Mouse (Mus musculus) limb, embryonic 10.5 days (tissue): ENCODE data around the gene Arhgef17. TPM values are rescaled to one million over a fixed set of nuclear protein-coding genes. Genes with fewer than 3 reads are reported as not detected.

Experiments
- DNase-seq: peaks from one replicate; pipeline ENCODE4 v3.0.0-alpha.2; 2017; ENCODE audit warnings: low spot score
- H3K27ac ChIP-seq: fragments of 300-500 bp; sonication (generic); 2 replicates; pipeline ENCODE4 v1.5.1; 2016; ENCODE audit warnings: mild to moderate bottlenecking
- H3K27me3 ChIP-seq: fragments of 300-500 bp; sonication (generic); 2 replicates; pipeline ENCODE4 v1.6.1; 2016; ENCODE audit warnings: low read depth, mild to moderate bottlenecking; ENCODE audit not compliant: poor library complexity, severe bottlenecking
- H3K36me3 ChIP-seq: fragments of 300-500 bp; sonication (generic); 2 replicates; pipeline ENCODE4 v1.6.1; 2016; ENCODE audit warnings: mild to moderate bottlenecking, moderate library complexity
- H3K4me1 ChIP-seq: fragments of 300-500 bp; sonication (generic); 2 replicates; pipeline ENCODE4 v1.6.1; 2016
- H3K4me3 ChIP-seq: fragments of 300-500 bp; sonication (generic); 2 replicates; pipeline ENCODE4 v1.5.1; 2016; ENCODE audit warnings: mild to moderate bottlenecking, moderate library complexity
- H3K9me3 ChIP-seq: fragments of 300-500 bp; sonication (generic); replicated peaks from 2 replicates; pipeline ENCODE4 v1.6.1; 2016; ENCODE audit warnings: mild to moderate bottlenecking
- WGBS: fragments of 180-500 bp; shearing (Covaris S2); methylation state at CpG from one replicate; pipeline ENCODE4 v1.1.7; 2016; 5-methylcytosine and 5-hydroxymethylcytosine counted together
- polyA plus RNA-seq: library from polyadenylated mRNA; unstranded; fragments of >200 nt; fragmentation: Nextera tagmentation; extraction: Ambion mirVana; gene quantifications from 2 replicates; pipeline ENCODE4 v1.2.1, GENCODE M21; 2016

Gene Arhgef17
- polyA plus RNA-seq, 1 experiment from 2014 or later = 11.0 TPM

- Histone ChIP-seq H3K9me3 (no peaks in the 10 kb centered on the region), H3K27me3 (no peaks in the 10 kb centered on the region), H3K4me3 (no peak overlapping the region), H3K27ac (peak overlapping the region; percentile 40; the same call in 1 of the 2 replicates), H3K36me3 (peaks cover 100% of the 10 kb centered on the region), H3K4me1 (peaks cover 14% of the 10 kb centered on the region)
- no peak for DNase-seq
- 90% methylated on average over 9 of the region's 9 CpGs for WGBS
Measured at GRCm38 (mm10) chr7:100876771-100877170, 55.1 kb downstream of the Arhgef17 start.

- no peaks in the 10 kb centered on the region for H3K27me3 ChIP-seq
- no peak for DNase-seq
- peak overlapping the region; percentile 40; the same call in 1 of the 2 replicates for H3K27ac ChIP-seq
- H3K36me3 ChIP-seq = peaks cover 100% of the 10 kb centered on the region
- H3K9me3 ChIP-seq = no peaks in the 10 kb centered on the region
- no peak overlapping the region for H3K4me3 ChIP-seq
- WGBS = 92% methylated on average over 13 of the region's 13 CpGs
- H3K4me1 ChIP-seq = peaks cover 14% of the 10 kb centered on the region
Measured at GRCm38 (mm10) chr7:100876293-100876692, 55.6 kb downstream of the Arhgef17 start.

GRCm38 (mm10) chr7:100875822-100876221 is 56.1 kb downstream of the Arhgef17 start:
- Histone ChIP-seq H3K4me3 (no peak overlapping the region), H3K36me3 (peaks cover 100% of the 10 kb centered on the region), H3K9me3 (no peaks in the 10 kb centered on the region), H3K4me1 (peaks cover 14% of the 10 kb centered on the region), H3K27ac (no peak overlapping the region), H3K27me3 (no peaks in the 10 kb centered on the region)
- WGBS = 73% methylated on average over 1 of the region's 1 CpGs
- no peak for DNase-seq

DNA sequence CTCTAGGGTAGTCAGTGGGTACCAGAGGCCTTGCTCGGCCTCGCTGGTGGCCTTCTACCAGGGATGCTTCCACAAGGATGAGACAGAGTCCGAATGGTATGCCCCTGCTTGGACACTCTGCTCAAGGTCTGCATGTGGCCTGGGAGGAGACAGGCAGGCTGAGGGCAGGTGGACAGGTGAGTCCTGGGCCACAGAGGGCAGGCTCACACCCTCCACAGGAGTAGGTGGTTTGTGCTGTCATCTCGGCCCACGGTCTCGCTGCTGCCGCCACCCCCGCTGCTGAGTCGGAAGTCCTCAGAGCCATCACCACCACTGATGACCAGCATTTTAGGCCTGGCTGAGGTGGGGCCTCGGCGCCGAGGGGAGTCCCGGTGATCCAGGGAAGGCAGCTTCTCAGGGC is 58.7 kb downstream of the Arhgef17 start:
- DNase-seq = no peak
- Histone ChIP-seq H3K4me1 (peaks cover 11% of the 10 kb centered on the region), H3K4me3 (no peak overlapping the region), H3K27me3 (no peaks in the 10 kb centered on the region), H3K27ac (no peak overlapping the region), H3K9me3 (no peaks in the 10 kb centered on the region), H3K36me3 (peaks cover 75% of the 10 kb centered on the region)
- 91% methylated on average over 13 of the region's 13 CpGs for WGBS

- Histone ChIP-seq H3K36me3 (peaks cover 62% of the 10 kb centered on the region), H3K9me3 (no peaks in the 10 kb centered on the region), H3K27me3 (no peaks in the 10 kb centered on the region), H3K4me1 (peaks cover 11% of the 10 kb centered on the region), H3K4me3 (no peak overlapping the region), H3K27ac (no peak overlapping the region)
- no peak for DNase-seq
- WGBS = 89% methylated on average over 5 of the region's 5 CpGs
Measured at GRCm38 (mm10) chr7:100871892-100872291, 60.0 kb downstream of the Arhgef17 start.

DNA sequence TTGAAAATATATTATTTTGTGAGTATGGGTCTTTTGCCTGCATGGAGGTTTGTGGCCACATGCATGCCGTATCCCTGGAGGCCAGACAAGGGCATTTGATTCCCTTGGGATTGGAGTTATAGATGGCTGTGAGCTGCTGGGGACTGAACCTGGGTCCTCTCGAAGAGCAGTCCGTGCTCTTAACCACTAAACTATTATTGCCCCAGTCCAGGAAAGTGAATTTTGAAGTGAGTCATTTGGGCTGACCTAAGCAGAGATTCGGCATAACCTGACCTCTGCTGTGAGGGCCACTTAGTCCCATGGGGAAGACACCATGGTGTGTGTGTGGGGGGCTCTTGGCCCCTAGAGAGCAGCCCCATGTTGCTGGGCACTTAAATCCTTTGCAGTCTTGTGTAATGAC is 60.6 kb downstream of the Arhgef17 start:
- Histone ChIP-seq H3K27me3 (no peaks in the 10 kb centered on the region), H3K27ac (no peak overlapping the region), H3K9me3 (no peaks in the 10 kb centered on the region), H3K36me3 (peaks cover 57% of the 10 kb centered on the region), H3K4me1 (peaks cover 11% of the 10 kb centered on the region), H3K4me3 (no peak overlapping the region)
- DNase-seq = no peak
- WGBS = 89% methylated on average over 4 of the region's 4 CpGs

GRCm38 (mm10) chr7:100869877-100870629 is 61.9 kb downstream of the Arhgef17 start:
- Histone ChIP-seq H3K9me3 (no peaks in the 10 kb centered on the region), H3K4me1 (peaks cover 8% of the 10 kb centered on the region; the same call in 1 of the 2 replicates), H3K27ac (no peak overlapping the region), H3K36me3 (peaks cover 44% of the 10 kb centered on the region), H3K4me3 (no peak overlapping the region), H3K27me3 (no peaks in the 10 kb centered on the region)
- no peak for DNase-seq
- 92% methylated on average over 8 of the region's 8 CpGs for WGBS

DNA sequence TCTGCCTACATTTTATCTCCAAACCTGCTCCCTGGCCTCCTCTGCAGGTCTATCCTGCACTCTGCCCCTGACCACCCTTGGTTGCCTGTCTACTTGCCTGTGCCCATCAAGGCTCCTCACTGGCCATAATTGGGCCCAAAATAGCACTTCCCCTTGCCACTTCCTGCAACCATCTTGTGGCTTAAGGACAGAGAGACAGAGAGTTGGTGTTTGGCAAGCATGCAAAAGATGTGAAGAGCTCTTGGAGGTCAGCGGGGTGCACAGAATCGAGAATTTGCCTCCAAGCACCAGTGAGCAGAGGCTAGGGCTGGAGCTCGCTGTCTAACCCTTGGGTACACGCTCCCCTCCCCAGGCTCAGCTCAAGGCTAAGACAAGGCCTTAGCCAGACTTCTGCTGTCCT is 63.4 kb downstream of the Arhgef17 start:
- Histone ChIP-seq H3K36me3 (peaks cover 29% of the 10 kb centered on the region), H3K27me3 (no peaks in the 10 kb centered on the region), H3K4me1 (peaks cover 8% of the 10 kb centered on the region; the same call in 1 of the 2 replicates), H3K27ac (no peak overlapping the region), H3K9me3 (no peaks in the 10 kb centered on the region), H3K4me3 (no peak overlapping the region)
- 75% methylated on average over 4 of the region's 4 CpGs for WGBS
- DNase-seq = no peak

GRCm38 (mm10) chr7:100867561-100867960 is 64.3 kb downstream of the Arhgef17 start:
- DNase-seq = no peak
- Histone ChIP-seq H3K4me3 (no peak overlapping the region), H3K4me1 (peaks cover 12% of the 10 kb centered on the region), H3K36me3 (peaks cover 19% of the 10 kb centered on the region), H3K27me3 (no peaks in the 10 kb centered on the region), H3K27ac (0 out of 2 replicates have a peak overlapping the region, but pooled peaks have one; percentile 25), H3K9me3 (no peaks in the 10 kb centered on the region)
- WGBS = 43% methylated on average over 2 of the region's 2 CpGs

GRCm38 (mm10) chr7:100866675-100867074 is 65.2 kb downstream of the Arhgef17 start:
- Histone ChIP-seq H3K27me3 (no peaks in the 10 kb centered on the region), H3K36me3 (peaks cover 10% of the 10 kb centered on the region), H3K4me3 (no peak overlapping the region), H3K4me1 (peaks cover 21% of the 10 kb centered on the region), H3K27ac (no peak overlapping the region), H3K9me3 (no peaks in the 10 kb centered on the region)
- 16% methylated on average over 3 of the region's 3 CpGs for WGBS
- DNase-seq = peak; percentile 81

- H3K27me3 ChIP-seq = no peaks in the 10 kb centered on the region
- peak; percentile 98 for DNase-seq
- H3K27ac ChIP-seq = peak within 1 kb of the TSS; percentile 89
- peak within 1 kb of the TSS; percentile 69 for H3K4me3 ChIP-seq
- WGBS = under 1% methylated on average over 91 of the region's 91 CpGs
- peaks cover 52% of the 10 kb centered on the region for H3K4me1 ChIP-seq
- no peaks in the 10 kb centered on the region for H3K9me3 ChIP-seq
- H3K36me3 ChIP-seq = peaks cover 6% of the 10 kb centered on the region; the same call in 1 of the 2 replicates
Measured at GRCm38 (mm10) chr7:100862828-100863638, 68.9 kb downstream of the Arhgef17 start, which contains the start of gene Relt. TSS of gene Relt (minus strand) at chr7:100863446.

- Histone ChIP-seq H3K4me1 (peaks cover 59% of the 10 kb centered on the region), H3K27me3 (no peaks in the 10 kb centered on the region), H3K9me3 (no peaks in the 10 kb centered on the region), H3K36me3 (peaks cover 6% of the 10 kb centered on the region; the same call in 1 of the 2 replicates), H3K4me3 (peak overlapping the region; percentile 69), H3K27ac (peak overlapping the region; percentile 89)
- 6% methylated on average over 4 of the region's 4 CpGs for WGBS
- DNase-seq = no peak
Measured at GRCm38 (mm10) chr7:100862353-100862752, 69.6 kb downstream of the Arhgef17 start.

- no peaks in the 10 kb centered on the region for H3K27me3 ChIP-seq
Measured at GRCm38 (mm10) chr7:100861209-100861608, 70.7 kb downstream of the Arhgef17 start.

More at GRCm38 (mm10) chr7:100861209-100861608, 70.7 kb downstream of the Arhgef17 start:
- H3K27ac ChIP-seq = no peak overlapping the region
- H3K4me1 ChIP-seq = peaks cover 62% of the 10 kb centered on the region
- H3K4me3 ChIP-seq = no peak overlapping the region
- H3K36me3 ChIP-seq = peaks cover 6% of the 10 kb centered on the region; the same call in 1 of the 2 replicates
- WGBS = 90% methylated on average over 5 of the region's 5 CpGs
- no peak for DNase-seq
- no peaks in the 10 kb centered on the region for H3K9me3 ChIP-seq
